Mouse (Mus musculus) ES-Bruce4 (cell line): ENCODE data around the gene Mcrip2.

Source experiments
- CTCF ChIP-seq: IDR thresholded peaks from one replicate; pipeline ENCODE4 v1.8.1; 2011; ENCODE audit warnings: low read depth, low read length
- POLR2A ChIP-seq: IDR thresholded peaks from one replicate; pipeline ENCODE4 v1.8.1; 2011; ENCODE audit warnings: low read length; ENCODE audit not compliant: insufficient read depth

- TF ChIP-seq POLR2A = no peak
- no peak for TF ChIP-seq CTCF
These were observed 34.5 kb downstream of the Mcrip2 start for GRCm38 (mm10) chr17:25833961-25834594.
